Mouse (Mus musculus) limb, embryonic 12.5 days (tissue): ENCODE measurements around the gene Fkbp10. TPM values are rescaled to one million over a fixed set of nuclear protein-coding genes. Genes with fewer than 3 reads are reported as not detected.

Source experiments
- ATAC-seq: fragments of 200-750 bp; cut with Nextera tagmentation; 2 replicates; pipeline ENCODE4 v1.8.0; 2017; ENCODE audit warnings: low read depth, moderate TSS enrichment; ENCODE audit not compliant: insufficient number of reproducible peaks, insufficient read depth, low FRiP score, low TSS enrichment
- H3K27ac ChIP-seq: fragments of 300-500 bp; sonication (generic); 2 replicates; pipeline ENCODE4 v1.5.1; 2016; ENCODE audit warnings: mild to moderate bottlenecking, moderate library complexity
- H3K27me3 ChIP-seq: fragments of 300-500 bp; sonication (generic); 2 replicates; pipeline ENCODE4 v1.6.1; 2016; ENCODE audit warnings: mild to moderate bottlenecking, moderate library complexity
- H3K36me3 ChIP-seq: fragments of 300-500 bp; sonication (generic); 2 replicates; pipeline ENCODE4 v1.6.1; 2016; ENCODE audit warnings: mild to moderate bottlenecking, moderate library complexity
- H3K4me1 ChIP-seq: fragments of 300-500 bp; sonication (generic); replicated peaks from 2 replicates; pipeline ENCODE4 v1.6.1; 2016
- H3K4me2 ChIP-seq: fragments of 300-500 bp; sonication (generic); 2 replicates; pipeline ENCODE4 v1.6.1; 2016; ENCODE audit warnings: mild to moderate bottlenecking, moderate library complexity
- H3K4me3 ChIP-seq: fragments of 300-500 bp; sonication (generic); replicated peaks from 2 replicates; pipeline ENCODE4 v1.5.1; 2016; ENCODE audit warnings: mild to moderate bottlenecking
- H3K9ac ChIP-seq: fragments of 300-500 bp; sonication (generic); replicated peaks from 2 replicates; pipeline ENCODE4 v1.6.1; 2016; ENCODE audit warnings: mild to moderate bottlenecking, moderate library complexity
- H3K9me3 ChIP-seq: fragments of 300-500 bp; sonication (generic); 2 replicates; pipeline ENCODE4 v1.6.1; 2016; ENCODE audit warnings: mild to moderate bottlenecking, moderate library complexity
- WGBS: fragments of 180-500 bp; shearing (Covaris S2); methylation state at CpG from one replicate; pipeline ENCODE4 v1.1.7; 2016; 5-methylcytosine and 5-hydroxymethylcytosine counted together
- polyA plus RNA-seq: library from polyadenylated mRNA; unstranded; fragments of >200 nt; fragmentation: Nextera tagmentation; extraction: Ambion mirVana; gene quantifications from 2 replicates; pipeline ENCODE4 v1.2.1, GENCODE M21; 2016

Fkbp10 gene
- polyA plus RNA-seq, 1 experiment from 2014 or later = 101 TPM

DNA sequence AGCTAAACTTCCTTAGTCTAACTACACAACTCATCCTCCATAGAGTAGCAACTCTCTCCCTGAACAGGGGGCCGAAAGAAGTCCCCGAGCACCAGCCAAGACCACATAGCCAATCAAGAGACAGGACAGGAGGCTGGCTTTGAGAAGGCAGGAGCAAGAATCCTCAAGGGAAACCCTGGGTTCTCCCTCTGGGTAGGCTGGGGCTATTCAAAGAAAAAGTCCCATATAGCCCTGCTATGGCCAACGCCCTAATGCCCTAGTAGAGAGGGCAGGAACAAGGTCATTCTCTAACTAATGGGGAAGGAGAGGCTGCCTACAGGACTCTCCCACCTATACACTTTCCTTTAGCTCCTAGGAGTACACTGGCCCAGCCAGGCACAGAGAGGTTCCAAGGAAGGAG is 30.5 kb upstream of the Fkbp10 start:
- 89% methylated on average over 3 of the region's 3 CpGs for WGBS
- peaks cover 25% of the 10 kb centered on the region for H3K4me1 ChIP-seq
- H3K27me3 ChIP-seq = no peaks in the 10 kb centered on the region
- H3K4me3 ChIP-seq = no peak overlapping the region
- H3K36me3 ChIP-seq = peaks cover 53% of the 10 kb centered on the region
- H3K9ac ChIP-seq = no peak overlapping the region
- ATAC-seq = no peak
- H3K27ac ChIP-seq = no peak overlapping the region
- no peaks in the 10 kb centered on the region for H3K9me3 ChIP-seq
- no peak overlapping the region for H3K4me2 ChIP-seq

- no peak for ATAC-seq
- 46% methylated on average over 5 of the region's 5 CpGs for WGBS
- H3K4me1 ChIP-seq = peaks cover 29% of the 10 kb centered on the region
- H3K27me3 ChIP-seq = no peaks in the 10 kb centered on the region
- 0 out of 2 replicates have a peak overlapping the region, but pooled peaks have one; percentile 45 for H3K27ac ChIP-seq
- H3K4me3 ChIP-seq = no peak overlapping the region
- peaks cover 39% of the 10 kb centered on the region for H3K36me3 ChIP-seq
- H3K9ac ChIP-seq = no peak overlapping the region
- H3K4me2 ChIP-seq = no peak overlapping the region
- no peaks in the 10 kb centered on the region for H3K9me3 ChIP-seq
These were observed 28.9 kb upstream of the Fkbp10 start for GRCm38 (mm10) chr11:100386586-100386985.

DNA sequence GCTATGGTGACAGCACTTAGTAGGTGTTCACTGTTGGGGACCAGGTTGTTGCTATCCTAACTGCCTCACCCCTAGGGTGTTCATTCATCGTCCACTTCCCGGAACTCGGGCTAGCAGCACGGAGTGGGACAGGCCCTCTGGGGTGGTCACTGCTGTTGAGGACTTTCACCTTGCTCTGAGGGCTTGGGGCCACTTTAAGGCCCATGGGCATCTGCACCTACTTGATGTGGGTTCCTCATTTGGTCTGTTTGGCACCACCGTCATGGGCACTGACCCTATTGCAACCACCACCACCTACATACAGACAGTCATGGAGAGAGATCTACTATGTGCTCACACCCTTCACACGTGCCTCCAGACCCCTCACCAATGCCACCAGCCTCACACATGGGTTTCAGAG is 28.4 kb upstream of the Fkbp10 start:
- H3K36me3 ChIP-seq = peaks cover 34% of the 10 kb centered on the region
- H3K9me3 ChIP-seq = no peaks in the 10 kb centered on the region
- 83% methylated on average over 6 of the region's 6 CpGs for WGBS
- no peak overlapping the region for H3K9ac ChIP-seq
- no peak for ATAC-seq
- peaks cover 29% of the 10 kb centered on the region for H3K4me1 ChIP-seq
- H3K27ac ChIP-seq = no peak overlapping the region
- H3K4me3 ChIP-seq = no peak overlapping the region
- no peaks in the 10 kb centered on the region for H3K27me3 ChIP-seq
- H3K4me2 ChIP-seq = no peak overlapping the region

GRCm38 (mm10) chr11:100387589-100388375 is 27.7 kb upstream of the Fkbp10 start:
- H3K4me1 ChIP-seq = peaks cover 29% of the 10 kb centered on the region
- no peak overlapping the region for H3K4me3 ChIP-seq
- H3K4me2 ChIP-seq = peak overlapping the region; percentile 11
- WGBS = 39% methylated on average over 14 of the region's 14 CpGs
- peak overlapping the region; percentile 23; the same call in 1 of the 2 replicates for H3K9ac ChIP-seq
- H3K9me3 ChIP-seq = no peaks in the 10 kb centered on the region
- ATAC-seq = no peak
- peaks cover 27% of the 10 kb centered on the region for H3K36me3 ChIP-seq
- peak overlapping the region; percentile 69; the same call in 1 of the 2 replicates for H3K27ac ChIP-seq
- no peaks in the 10 kb centered on the region for H3K27me3 ChIP-seq

GRCm38 (mm10) chr11:100388588-100388987 is 26.9 kb upstream of the Fkbp10 start:
- H3K4me1 ChIP-seq = peaks cover 29% of the 10 kb centered on the region

GRCm38 (mm10) chr11:100389931-100390445 is 25.5 kb upstream of the Fkbp10 start:
- H3K4me1 ChIP-seq = peaks cover 30% of the 10 kb centered on the region
- peaks cover 10% of the 10 kb centered on the region for H3K36me3 ChIP-seq
- H3K4me2 ChIP-seq = no peak overlapping the region
- 49% methylated on average over 8 of the region's 8 CpGs for WGBS
- H3K9me3 ChIP-seq = no peaks in the 10 kb centered on the region
- H3K4me3 ChIP-seq = no peak overlapping the region
- no peak overlapping the region for H3K9ac ChIP-seq
- no peak for ATAC-seq
- peaks cover under 1% of the 10 kb centered on the region; the same call in 1 of the 2 replicates for H3K27me3 ChIP-seq
- 0 out of 2 replicates have a peak overlapping the region, but pooled peaks have one; percentile 7 for H3K27ac ChIP-seq

More at GRCm38 (mm10) chr11:100388588-100388987, 26.9 kb upstream of the Fkbp10 start:
- peaks cover 19% of the 10 kb centered on the region for H3K36me3 ChIP-seq
- WGBS = 84% methylated on average over 6 of the region's 6 CpGs
- no peak for ATAC-seq
- H3K4me2 ChIP-seq = no peak overlapping the region
- H3K27me3 ChIP-seq = no peaks in the 10 kb centered on the region
- H3K9me3 ChIP-seq = no peaks in the 10 kb centered on the region
- H3K27ac ChIP-seq = 0 out of 2 replicates have a peak overlapping the region, but pooled peaks have one; percentile 69
- no peak overlapping the region for H3K4me3 ChIP-seq
- H3K9ac ChIP-seq = no peak overlapping the region

DNA sequence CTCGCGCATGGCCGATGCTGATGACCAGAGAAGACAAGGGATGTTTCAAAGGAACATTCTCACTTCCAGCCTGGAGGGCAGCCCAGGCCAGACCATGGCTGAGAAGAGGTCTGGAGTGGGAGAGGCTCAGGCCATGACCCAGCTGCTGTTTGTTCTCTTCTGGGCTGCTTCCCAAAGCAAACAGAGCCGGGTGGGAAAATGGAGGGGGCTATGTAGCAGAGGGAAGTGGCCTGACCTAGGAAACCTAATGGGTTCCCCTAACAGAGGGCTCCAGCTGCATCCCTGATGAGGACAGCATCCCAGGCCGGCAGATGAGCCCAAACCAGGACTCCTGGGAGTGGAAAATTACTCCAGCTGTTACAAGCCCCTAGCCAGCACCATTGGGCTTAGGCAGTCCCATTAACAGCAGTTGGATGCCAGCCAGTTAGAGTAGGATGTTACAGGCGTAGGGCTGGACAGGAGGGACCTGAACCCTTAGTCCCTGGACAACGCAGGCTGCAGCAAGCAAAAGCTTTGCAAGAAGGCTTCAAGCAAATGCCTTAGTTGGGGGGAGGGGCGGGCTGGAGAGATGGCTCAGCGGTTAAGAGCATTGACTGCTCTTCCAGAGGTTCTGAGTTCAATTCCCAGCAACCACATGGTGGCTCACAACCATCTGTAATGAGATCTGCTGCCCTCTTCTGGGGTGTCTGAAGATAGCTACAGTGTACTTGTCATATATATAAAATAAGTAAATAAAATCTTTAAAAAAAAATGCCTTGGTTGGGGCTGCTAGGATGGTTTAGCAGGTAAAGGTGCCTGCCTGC is 24.2 kb upstream of the Fkbp10 start:
- Histone ChIP-seq H3K4me2 (no peak overlapping the region), H3K36me3 (0 out of 2 replicates have a peak, but pooled peaks cover 2% of the 10 kb centered on the region), H3K9me3 (no peaks in the 10 kb centered on the region), H3K27me3 (peaks cover 5% of the 10 kb centered on the region), H3K9ac (no peak overlapping the region), H3K27ac (no peak overlapping the region), H3K4me3 (no peak overlapping the region), H3K4me1 (peaks cover 43% of the 10 kb centered on the region)
- ATAC-seq = no peak; the same call in 1 of the 2 replicates
- WGBS = 77% methylated on average over 9 of the region's 9 CpGs

- Histone ChIP-seq H3K4me1 (peaks cover 42% of the 10 kb centered on the region), H3K27ac (no peak overlapping the region), H3K9ac (no peak overlapping the region), H3K4me3 (no peak overlapping the region), H3K27me3 (peaks cover 7% of the 10 kb centered on the region), H3K9me3 (no peaks in the 10 kb centered on the region), H3K36me3 (no peaks in the 10 kb centered on the region), H3K4me2 (no peak overlapping the region)
- WGBS = 91% methylated on average over 7 of the region's 7 CpGs
- no peak for ATAC-seq
These were observed 23.6 kb upstream of the Fkbp10 start for GRCm38 (mm10) chr11:100391884-100392345.

GRCm38 (mm10) chr11:100392958-100393357 is 22.5 kb upstream of the Fkbp10 start:
- ATAC-seq = no peak
- WGBS = 73% methylated on average over 5 of the region's 5 CpGs
- Histone ChIP-seq H3K9ac (no peak overlapping the region), H3K9me3 (no peaks in the 10 kb centered on the region), H3K4me1 (peaks cover 36% of the 10 kb centered on the region), H3K4me2 (no peak overlapping the region), H3K4me3 (no peak overlapping the region), H3K27ac (no peak overlapping the region), H3K27me3 (peaks cover 7% of the 10 kb centered on the region), H3K36me3 (no peaks in the 10 kb centered on the region)

- Histone ChIP-seq H3K9ac (no peak overlapping the region), H3K4me2 (no peak overlapping the region), H3K27me3 (peaks cover 7% of the 10 kb centered on the region), H3K4me1 (peaks cover 29% of the 10 kb centered on the region), H3K27ac (no peak overlapping the region), H3K36me3 (no peaks in the 10 kb centered on the region), H3K9me3 (no peaks in the 10 kb centered on the region), H3K4me3 (no peak overlapping the region)
- WGBS = 72% methylated on average over 7 of the region's 7 CpGs
- ATAC-seq = no peak
These were observed 21.8 kb upstream of the Fkbp10 start for GRCm38 (mm10) chr11:100393733-100394132.
